Mouse (Mus musculus): ENCODE measurements around the gene Trip4. TPM values are rescaled to one million over a fixed set of nuclear protein-coding genes. Genes with fewer than 3 reads are reported as not detected.
A peak's percentile ranks its signal among the peaks of the same experiment; 100 is the strongest.

Trip4 gene
- polyA plus RNA-seq, 1 experiment from 2014 or later = 35.5 TPM

- WGBS = 81% methylated on average over 1 of the region's 2 CpGs
- ATAC-seq (ENCODE audit: low FRiP score) (no peak), DNase-seq (ENCODE audit: low spot score) (no peak)
- Histone ChIP-seq H3K27me3 (ENCODE audit: control insufficient read depth, insufficient read depth, low read length) (no peaks in the 10 kb centered on the region), H3K36me3 (replicated peaks; ENCODE audit: control insufficient read depth, insufficient read depth) (no peaks in the 10 kb centered on the region), H3K4me2 (replicated peaks) (no peak overlapping the region), H3K9me3 (ENCODE audit: control insufficient read depth, low read length) (no peaks in the 10 kb centered on the region), H3K4me1 (replicated peaks; ENCODE audit: control insufficient read depth, insufficient read depth, low read length) (peaks cover 27% of the 10 kb centered on the region), H3K4me3 (replicated peaks; ENCODE audit: low read length) (no peak overlapping the region), H3K27ac (no peak overlapping the region), H3K9ac (no peak overlapping the region)
Measured at GRCm38 (mm10) chr9:65829410-65829809, 79.2 kb downstream of the Trip4 start.

- 52% methylated on average over 3 of the region's 3 CpGs for WGBS
- DNase-seq (ENCODE audit: low spot score) = no peak
- peak overlapping the region; percentile 84; the same call in 1 of the 2 replicates for H3K4me3 ChIP-seq (replicated peaks; ENCODE audit: low read length)
Measured at GRCm38 (mm10) chr9:65828511-65828910, 80.1 kb downstream of the Trip4 start.

GRCm38 (mm10) chr9:65828016-65828403 is 80.6 kb downstream of the Trip4 start:
- Histone ChIP-seq H3K27ac (0 out of 2 replicates have a peak overlapping the region, but pooled peaks have one; percentile 100), H3K9me3 (ENCODE audit: control insufficient read depth, low read length) (no peaks in the 10 kb centered on the region), H3K9ac (peak overlapping the region; percentile 98), H3K4me3 (replicated peaks; ENCODE audit: low read length) (peak overlapping the region; percentile 84), H3K4me2 (replicated peaks) (peak overlapping the region; percentile 82), H3K4me1 (replicated peaks; ENCODE audit: control insufficient read depth, insufficient read depth, low read length) (peaks cover 40% of the 10 kb centered on the region), H3K36me3 (replicated peaks; ENCODE audit: control insufficient read depth, insufficient read depth) (no peaks in the 10 kb centered on the region), H3K27me3 (ENCODE audit: control insufficient read depth, insufficient read depth, low read length) (no peaks in the 10 kb centered on the region)
- ATAC-seq (ENCODE audit: low FRiP score) = no peak
- 3% methylated on average over 13 of the region's 13 CpGs for WGBS
- no peak for DNase-seq (ENCODE audit: low spot score)

More at GRCm38 (mm10) chr9:65828511-65828910, 80.1 kb downstream of the Trip4 start:
- H3K4me1 ChIP-seq (replicated peaks; ENCODE audit: control insufficient read depth, insufficient read depth, low read length) = peaks cover 36% of the 10 kb centered on the region
- H3K9me3 ChIP-seq (ENCODE audit: control insufficient read depth, low read length) = no peaks in the 10 kb centered on the region
- H3K36me3 ChIP-seq (replicated peaks; ENCODE audit: control insufficient read depth, insufficient read depth) = no peaks in the 10 kb centered on the region
- H3K9ac ChIP-seq = no peak overlapping the region
- H3K27me3 ChIP-seq (ENCODE audit: control insufficient read depth, insufficient read depth, low read length) = no peaks in the 10 kb centered on the region
- H3K27ac ChIP-seq = no peak overlapping the region
- no peak for ATAC-seq (ENCODE audit: low FRiP score)
- H3K4me2 ChIP-seq (replicated peaks) = peak overlapping the region; percentile 82

- 0% methylated on average over 45 of the region's 76 CpGs for WGBS
- peak within 1 kb of the TSS; percentile 82 for H3K4me2 ChIP-seq (replicated peaks)
- H3K4me3 ChIP-seq (replicated peaks; ENCODE audit: low read length) = peak within 1 kb of the TSS; percentile 84
- H3K9ac ChIP-seq = peak within 1 kb of the TSS; percentile 98
- peak within 1 kb of the TSS; percentile 100 for H3K27ac ChIP-seq
- H3K9me3 ChIP-seq (ENCODE audit: control insufficient read depth, low read length) = no peaks in the 10 kb centered on the region
- DNase-seq (ENCODE audit: low spot score) (peak; percentile 100), ATAC-seq (ENCODE audit: low FRiP score) (peak; percentile 87)
- peaks cover 38% of the 10 kb centered on the region for H3K4me1 ChIP-seq (replicated peaks; ENCODE audit: control insufficient read depth, insufficient read depth, low read length)
- H3K27me3 ChIP-seq (ENCODE audit: control insufficient read depth, insufficient read depth, low read length) = no peaks in the 10 kb centered on the region
- no peaks in the 10 kb centered on the region for H3K36me3 ChIP-seq (replicated peaks; ENCODE audit: control insufficient read depth, insufficient read depth)
Measured at GRCm38 (mm10) chr9:65827344-65828015, 81.1 kb downstream of the Trip4 start, which contains the start of gene Zfp609. Zfp609 (minus strand) TSS chr9:65827564.

GRCm38 (mm10) chr9:65826588-65827343 is 81.8 kb downstream of the Trip4 start:
- WGBS = under 1% methylated on average over 31 of the region's 31 CpGs
- peak; percentile 63 for ATAC-seq (ENCODE audit: low FRiP score)
- Histone ChIP-seq H3K9ac (peak overlapping the region; percentile 98), H3K27ac (peak overlapping the region; percentile 100), H3K9me3 (ENCODE audit: control insufficient read depth, low read length) (no peaks in the 10 kb centered on the region), H3K4me1 (replicated peaks; ENCODE audit: control insufficient read depth, insufficient read depth, low read length) (peaks cover 37% of the 10 kb centered on the region), H3K4me2 (replicated peaks) (peak overlapping the region; percentile 82), H3K4me3 (replicated peaks; ENCODE audit: low read length) (peak overlapping the region; percentile 84), H3K36me3 (replicated peaks; ENCODE audit: control insufficient read depth, insufficient read depth) (no peaks in the 10 kb centered on the region), H3K27me3 (ENCODE audit: control insufficient read depth, insufficient read depth, low read length) (no peaks in the 10 kb centered on the region)
- peak; percentile 70 for DNase-seq (ENCODE audit: low spot score)

- Histone ChIP-seq H3K4me3 (replicated peaks; ENCODE audit: low read length) (peak overlapping the region; percentile 84), H3K4me2 (replicated peaks) (peak overlapping the region; percentile 82), H3K36me3 (replicated peaks; ENCODE audit: control insufficient read depth, insufficient read depth) (no peaks in the 10 kb centered on the region), H3K9ac (peak overlapping the region; percentile 98), H3K27me3 (ENCODE audit: control insufficient read depth, insufficient read depth, low read length) (no peaks in the 10 kb centered on the region), H3K27ac (peak overlapping the region; percentile 100), H3K4me1 (replicated peaks; ENCODE audit: control insufficient read depth, insufficient read depth, low read length) (peaks cover 37% of the 10 kb centered on the region), H3K9me3 (ENCODE audit: control insufficient read depth, low read length) (no peaks in the 10 kb centered on the region)
- 0% methylated on average over 4 of the region's 4 CpGs for WGBS
- DNase-seq (ENCODE audit: low spot score) = peak; percentile 57
- peak; percentile 57 for ATAC-seq (ENCODE audit: low FRiP score)
Measured at GRCm38 (mm10) chr9:65826226-65826587, 82.4 kb downstream of the Trip4 start.

- H3K36me3 ChIP-seq (replicated peaks; ENCODE audit: control insufficient read depth, insufficient read depth) = no peaks in the 10 kb centered on the region
- peaks cover 51% of the 10 kb centered on the region for H3K4me1 ChIP-seq (replicated peaks; ENCODE audit: control insufficient read depth, insufficient read depth, low read length)
- peak overlapping the region; percentile 3; the same call in 1 of the 2 replicates for H3K4me3 ChIP-seq (replicated peaks; ENCODE audit: low read length)
- H3K4me2 ChIP-seq (replicated peaks) = peak overlapping the region; percentile 82
- no peak for DNase-seq (ENCODE audit: low spot score)
- 0 out of 2 replicates have a peak overlapping the region, but pooled peaks have one; percentile 51 for H3K27ac ChIP-seq
- no peak for ATAC-seq (ENCODE audit: low FRiP score)
- 36% methylated on average over 10 of the region's 10 CpGs for WGBS
- no peaks in the 10 kb centered on the region for H3K9me3 ChIP-seq (ENCODE audit: control insufficient read depth, low read length)
- H3K9ac ChIP-seq = peak overlapping the region; percentile 36
- no peaks in the 10 kb centered on the region for H3K27me3 ChIP-seq (ENCODE audit: control insufficient read depth, insufficient read depth, low read length)
Measured at GRCm38 (mm10) chr9:65823716-65824462, 84.7 kb downstream of the Trip4 start.

GRCm38 (mm10) chr9:65822011-65822410 is 86.6 kb downstream of the Trip4 start:
- DNase-seq (ENCODE audit: low spot score) = no peak
- Histone ChIP-seq H3K4me1 (replicated peaks; ENCODE audit: control insufficient read depth, insufficient read depth, low read length) (peaks cover 60% of the 10 kb centered on the region), H3K9ac (no peak overlapping the region), H3K36me3 (replicated peaks; ENCODE audit: control insufficient read depth, insufficient read depth) (no peaks in the 10 kb centered on the region), H3K27ac (no peak overlapping the region), H3K4me3 (replicated peaks; ENCODE audit: low read length) (no peak overlapping the region), H3K27me3 (ENCODE audit: control insufficient read depth, insufficient read depth, low read length) (no peaks in the 10 kb centered on the region), H3K9me3 (ENCODE audit: control insufficient read depth, low read length) (no peaks in the 10 kb centered on the region), H3K4me2 (replicated peaks) (no peak overlapping the region)
- WGBS = 81% methylated on average over 4 of the region's 4 CpGs
- no peak for ATAC-seq (ENCODE audit: low FRiP score)

- no peak for DNase-seq (ENCODE audit: low spot score)
- H3K9ac ChIP-seq = no peak overlapping the region
- peaks cover 53% of the 10 kb centered on the region for H3K4me1 ChIP-seq (replicated peaks; ENCODE audit: control insufficient read depth, insufficient read depth, low read length)
- no peaks in the 10 kb centered on the region for H3K9me3 ChIP-seq (ENCODE audit: control insufficient read depth, low read length)
- no peak overlapping the region for H3K4me2 ChIP-seq (replicated peaks)
- no peaks in the 10 kb centered on the region for H3K36me3 ChIP-seq (replicated peaks; ENCODE audit: control insufficient read depth, insufficient read depth)
- no peak overlapping the region for H3K4me3 ChIP-seq (replicated peaks; ENCODE audit: low read length)
- H3K27ac ChIP-seq = no peak overlapping the region
- 68% methylated on average over 2 of the region's 2 CpGs for WGBS
- H3K27me3 ChIP-seq (ENCODE audit: control insufficient read depth, insufficient read depth, low read length) = no peaks in the 10 kb centered on the region
- ATAC-seq (ENCODE audit: low FRiP score) = no peak
Measured at GRCm38 (mm10) chr9:65820301-65820700, 88.3 kb downstream of the Trip4 start.
